Mouse (Mus musculus): ENCODE data around the gene Krtap10-4. TPM values are rescaled to one million over a fixed set of nuclear protein-coding genes. Genes with fewer than 3 reads are reported as not detected.
"Not testable (repeated sequence)": the region's sequence is repeated elsewhere in the genome, so short reads cannot be mapped to it uniquely, and the experiment has no call there.

Gene Krtap10-4
- total RNA-seq, 1 experiment from 2014 or later = not detected

GRCm38 (mm10) chr10:77798921-77799508 is 27.9 kb downstream of the Krtap10-4 start, which contains the start of gene Gm19668:
Gene Gm19668 (minus strand): TSS chr10:77799133.
- no peak for ATAC-seq (replicated peaks in 1 of 2; ENCODE audit: insufficient read depth in 1 of 2, low FRiP score in 2 of 2, low TSS enrichment in 1 of 2, low read depth in 1 of 2, poor library complexity in 2 of 2, severe bottlenecking in 2 of 2)

- ATAC-seq (replicated peaks in 1 of 2; ENCODE audit: insufficient read depth in 1 of 2, low FRiP score in 2 of 2, low TSS enrichment in 1 of 2, low read depth in 1 of 2, poor library complexity in 2 of 2, severe bottlenecking in 2 of 2) = not testable (repeated sequence)
Observed at GRCm38 (mm10) chr10:77798164-77798920, 28.6 kb downstream of the Krtap10-4 start.

GRCm38 (mm10) chr10:77797677-77798076 is 29.2 kb downstream of the Krtap10-4 start:
- ATAC-seq (replicated peaks in 1 of 2; ENCODE audit: insufficient read depth in 1 of 2, low FRiP score in 2 of 2, low TSS enrichment in 1 of 2, low read depth in 1 of 2, poor library complexity in 2 of 2, severe bottlenecking in 2 of 2) = no peak

GRCm38 (mm10) chr10:77794976-77795375 is 31.9 kb downstream of the Krtap10-4 start, which contains the start of gene Gm9639:
Gene Gm9639 (minus strand): TSS chr10:77795076.
- no peak for ATAC-seq (replicated peaks in 1 of 2; ENCODE audit: insufficient read depth in 1 of 2, low FRiP score in 2 of 2, low TSS enrichment in 1 of 2, low read depth in 1 of 2, poor library complexity in 2 of 2, severe bottlenecking in 2 of 2)

- ATAC-seq (replicated peaks in 1 of 2; ENCODE audit: insufficient read depth in 1 of 2, low FRiP score in 2 of 2, low TSS enrichment in 1 of 2, low read depth in 1 of 2, poor library complexity in 2 of 2, severe bottlenecking in 2 of 2) = no peak
Observed at GRCm38 (mm10) chr10:77788621-77789020, 38.3 kb downstream of the Krtap10-4 start.

- ATAC-seq (replicated peaks in 1 of 2; ENCODE audit: insufficient read depth in 1 of 2, low FRiP score in 2 of 2, low TSS enrichment in 1 of 2, low read depth in 1 of 2, poor library complexity in 2 of 2, severe bottlenecking in 2 of 2) = not testable (repeated sequence)
Observed at GRCm38 (mm10) chr10:77787876-77788275, 39.0 kb downstream of the Krtap10-4 start, which contains the start of gene Gm7137. Gene Gm7137 (minus strand): TSS chr10:77788200.

GRCm38 (mm10) chr10:77783396-77783795 is 43.5 kb downstream of the Krtap10-4 start:
- ATAC-seq (replicated peaks in 1 of 2; ENCODE audit: insufficient read depth in 1 of 2, low FRiP score in 2 of 2, low TSS enrichment in 1 of 2, low read depth in 1 of 2, poor library complexity in 2 of 2, severe bottlenecking in 2 of 2) = not testable (repeated sequence)

- ATAC-seq (replicated peaks in 1 of 2; ENCODE audit: insufficient read depth in 1 of 2, low FRiP score in 2 of 2, low TSS enrichment in 1 of 2, low read depth in 1 of 2, poor library complexity in 2 of 2, severe bottlenecking in 2 of 2) = not testable (repeated sequence)
Observed at GRCm38 (mm10) chr10:77782442-77782841, 44.5 kb downstream of the Krtap10-4 start, which contains the start of gene Gm3250. Gene Gm3250 (minus strand): TSS chr10:77782542.

GRCm38 (mm10) chr10:77776844-77777243 is 50.1 kb downstream of the Krtap10-4 start, which contains the start of gene Gm7138:
Gene Gm7138 (minus strand): TSS chr10:77776944.
- ATAC-seq (replicated peaks in 1 of 2; ENCODE audit: insufficient read depth in 1 of 2, low FRiP score in 2 of 2, low TSS enrichment in 1 of 2, low read depth in 1 of 2, poor library complexity in 2 of 2, severe bottlenecking in 2 of 2) = not testable (repeated sequence)

Other genes starting within 250 kb of the Krtap10-4 start
- 56.2 and 65.8 TPM in 2 replicates for gene Pttg1ip, start 245.4 kb downstream of the Krtap10-4 start, total RNA-seq (2017)
- gene Sumo3, start 221.0 kb downstream of the Krtap10-4 start, total RNA-seq (2017) = 148 and 150 TPM in 2 replicates
- not detected in 2 replicates for gene Gm49325, start 220.9 kb downstream of the Krtap10-4 start, total RNA-seq (2017)
- gene Ube2g2, start 204.8 kb downstream of the Krtap10-4 start, total RNA-seq (2017) = 25.6 and 27.5 TPM in 2 replicates
- 2.8 and 3.1 TPM in 2 replicates for gene Tspear, start 140.5 kb downstream of the Krtap10-4 start, total RNA-seq (2017)
- not detected in 2 replicates for gene Gm19402, start 136.3 kb downstream of the Krtap10-4 start, total RNA-seq (2017)
- not detected in 2 replicates for gene Gm9508, start 129.9 kb downstream of the Krtap10-4 start, total RNA-seq (2017)
- not detected in 2 replicates for gene Gm10272, start 120.5 kb downstream of the Krtap10-4 start, total RNA-seq (2017)
- gene Gm10024, start 115.6 kb downstream of the Krtap10-4 start, total RNA-seq (2017) = not detected in 2 replicates
- gene Gm10142, start 111.3 kb downstream of the Krtap10-4 start, total RNA-seq (2017) = not detected in 2 replicates
- not detected in 2 replicates for gene Krtap12-1, start 106.5 kb downstream of the Krtap10-4 start, total RNA-seq (2017)
- gene Gm10100, start 100.6 kb downstream of the Krtap10-4 start, total RNA-seq (2017) = not detected in 2 replicates
- gene Gm18596, start 84.5 kb downstream of the Krtap10-4 start, total RNA-seq (2017) = not detected in 2 replicates
- not detected in 2 replicates for gene Gm9736, start 75.7 kb downstream of the Krtap10-4 start, total RNA-seq (2017)
- not detected in 2 replicates for gene Gm3233, start 67.4 kb downstream of the Krtap10-4 start, total RNA-seq (2017)
- gene Gm3238, start 55.8 kb downstream of the Krtap10-4 start, total RNA-seq (2017) = not detected in 2 replicates
- not detected in 2 replicates for gene Gm7138, start 50.2 kb downstream of the Krtap10-4 start, total RNA-seq (2017)
- gene Gm3250, start 44.6 kb downstream of the Krtap10-4 start, total RNA-seq (2017) = not detected in 2 replicates
- gene Gm7137, start 38.9 kb downstream of the Krtap10-4 start, total RNA-seq (2017) = not detected in 2 replicates
- gene Gm9639, start 32.0 kb downstream of the Krtap10-4 start, total RNA-seq (2017) = not detected in 2 replicates
- not detected in 2 replicates for gene Gm19668, start 28.0 kb downstream of the Krtap10-4 start, total RNA-seq (2017)
- not detected in 2 replicates for gene Gm9507, start 15.3 kb downstream of the Krtap10-4 start, total RNA-seq (2017)
- gene Gm2696, start 12.4 kb downstream of the Krtap10-4 start, total RNA-seq (2017) = not detected in 2 replicates
- not detected in 2 replicates for gene Krtap10-10, start 8.9 kb upstream of the Krtap10-4 start, total RNA-seq (2017)
- gene Gm36176, start 19.7 kb upstream of the Krtap10-4 start, total RNA-seq (2017) = not detected in 2 replicates
- gene Gm10318, start 25.8 kb upstream of the Krtap10-4 start, total RNA-seq (2017) = not detected in 2 replicates
- not detected in 2 replicates for gene Gm3285, start 34.9 kb upstream of the Krtap10-4 start, total RNA-seq (2017)
- gene Lrrc3, start 75.4 kb upstream of the Krtap10-4 start, total RNA-seq (2017) = 0.31 TPM in 1 of 2 replicates, not detected in the other
- 2.6 and 10.0 TPM in 2 replicates for gene Trpm2, start 143.5 kb upstream of the Krtap10-4 start, total RNA-seq (2017)
- 11.7 and 19.3 TPM in 2 replicates for gene 1810043G02Rik, start 151.4 kb upstream of the Krtap10-4 start, total RNA-seq (2017)
- 42.1 and 65.3 TPM in 2 replicates for gene Pfkl, start 183.0 kb upstream of the Krtap10-4 start, total RNA-seq (2017)
- 0.75 and 0.94 TPM in 2 replicates for gene Dnmt3l, start 214.9 kb upstream of the Krtap10-4 start, total RNA-seq (2017)
- 1.0 and 1.6 TPM in 2 replicates for gene Aire, start 216.5 kb upstream of the Krtap10-4 start, total RNA-seq (2017)
- gene Icosl, start 242.2 kb upstream of the Krtap10-4 start, total RNA-seq (2017) = 5.1 and 6.8 TPM in 2 replicates

Measured in hematopoietic stem cell, adult 5-6 weeks (primary cell).